ENCODE assay signal across 16 mouse cellular contexts in genomic region chr14:119544596-119544995, GRCm38 (mm10).
DNase-seq lines count a peak whose midpoint lies in the region; ATAC-seq lines count a peak whose summit lies in the region.
"Had no signal": no experiment of that assay in that cellular context is flagged by ENCODE, and none has a peak within 500 bp of the region (broad histone marks: within the 10 kb centered on the region; RNA-seq: fewer than 3 reads in every experiment).

No protein-coding gene starts in this region.

- H3K27me3 ChIP-seq in heart, embryonic 11.5 days (ENCODE audit: control insufficient read depth, insufficient read depth, low read length): no peaks in the 10 kb centered on the region
- no peaks in the 10 kb centered on the region for H3K27me3 ChIP-seq in midbrain, embryonic 11.5 days (ENCODE audit: control insufficient read depth, insufficient read depth, low read length)
- H3K27me3 ChIP-seq in midbrain, embryonic 15.5 days (replicated peaks): no peaks in the 10 kb centered on the region
- H3K27me3 ChIP-seq: embryonic facial prominence, embryonic 12.5 days; forebrain, embryonic 15.5 days; heart, embryonic 12.5 days had no signal

- no peaks in the 10 kb centered on the region for H3K9me3 ChIP-seq in heart, embryonic 11.5 days (replicated peaks; ENCODE audit: control insufficient read depth, low read length)
- no peaks in the 10 kb centered on the region for H3K9me3 ChIP-seq in midbrain, embryonic 11.5 days (ENCODE audit: control insufficient read depth, low read length)
- no peaks in the 10 kb centered on the region for H3K9me3 ChIP-seq in midbrain, embryonic 15.5 days
- H3K9me3 ChIP-seq: embryonic facial prominence, embryonic 12.5 days; forebrain, embryonic 15.5 days; heart, embryonic 12.5 days; hindbrain, embryonic 13.5 days had no signal

- no peaks in the 10 kb centered on the region for H3K4me1 ChIP-seq in heart, embryonic 11.5 days (ENCODE audit: control insufficient read depth, insufficient read depth, low read length)
- no peaks in the 10 kb centered on the region for H3K4me1 ChIP-seq in midbrain, embryonic 11.5 days (ENCODE audit: control insufficient read depth, insufficient read depth, low read length)
- no peaks in the 10 kb centered on the region for H3K4me1 ChIP-seq in midbrain, embryonic 15.5 days
- H3K4me1 ChIP-seq: embryonic facial prominence, embryonic 12.5 days; forebrain, embryonic 15.5 days; heart, embryonic 12.5 days; hindbrain, embryonic 13.5 days had no signal

- H3K4me2 ChIP-seq in heart, embryonic 11.5 days: no peak overlapping the region
- no peak overlapping the region for H3K4me2 ChIP-seq in midbrain, embryonic 11.5 days
- no peak overlapping the region for H3K4me2 ChIP-seq in midbrain, embryonic 15.5 days
- H3K4me2 ChIP-seq: embryonic facial prominence, embryonic 12.5 days; forebrain, embryonic 15.5 days; heart, embryonic 12.5 days; hindbrain, embryonic 13.5 days had no signal

- ATAC-seq in heart, embryonic 11.5 days (replicated peaks; ENCODE audit: insufficient number of reproducible peaks, low FRiP score, low TSS enrichment): no peak
- no peak for ATAC-seq in midbrain, embryonic 11.5 days (ENCODE audit: low FRiP score)
- ATAC-seq in midbrain, embryonic 15.5 days (replicated peaks): no peak
- ATAC-seq: forebrain, embryonic 15.5 days; hindbrain, postnatal 0 days had no signal

- no peak overlapping the region for H3K9ac ChIP-seq in heart, embryonic 11.5 days (ENCODE audit: low read depth, low read length)
- no peak overlapping the region for H3K9ac ChIP-seq in midbrain, embryonic 11.5 days (ENCODE audit: low read length)
- no peak overlapping the region for H3K9ac ChIP-seq in midbrain, embryonic 15.5 days
- H3K9ac ChIP-seq: embryonic facial prominence, embryonic 12.5 days; forebrain, embryonic 15.5 days; heart, embryonic 12.5 days; hindbrain, embryonic 13.5 days had no signal

- H3K36me3 ChIP-seq in heart, embryonic 11.5 days (ENCODE audit: control insufficient read depth, insufficient read depth, low read length): no peaks in the 10 kb centered on the region
- H3K36me3 ChIP-seq in midbrain, embryonic 11.5 days (ENCODE audit: control insufficient read depth, insufficient read depth, low read length): no peaks in the 10 kb centered on the region
- H3K36me3 ChIP-seq in midbrain, embryonic 15.5 days (replicated peaks): no peaks in the 10 kb centered on the region
- H3K36me3 ChIP-seq: embryonic facial prominence, embryonic 12.5 days; forebrain, embryonic 15.5 days; heart, embryonic 12.5 days; hindbrain, embryonic 13.5 days had no signal

- no peak overlapping the region for H3K4me3 ChIP-seq in heart, embryonic 11.5 days (ENCODE audit: low read depth, low read length)
- H3K4me3 ChIP-seq in midbrain, embryonic 11.5 days (ENCODE audit: low read depth, low read length): no peak overlapping the region
- no peak overlapping the region for H3K4me3 ChIP-seq in midbrain, embryonic 15.5 days
- H3K4me3 ChIP-seq: embryonic facial prominence, embryonic 12.5 days; forebrain, embryonic 15.5 days; heart, embryonic 12.5 days; hindbrain, embryonic 13.5 days had no signal

- DNase-seq in cerebellum, postnatal 10 days: peak; percentile 38 to 61
- no peak for DNase-seq in cerebellum, adult 18-20 months
- DNase-seq in heart, adult 8-10 months (ENCODE audit: low spot score): peak; percentile 3
- DNase-seq in midbrain, embryonic 11.5 days (ENCODE audit: low spot score, missing footprints): peak; percentile 2
- DNase-seq: cerebellum, adult 11-12 months; cerebellum, postnatal 25 days; gastrocnemius, postnatal 36 days; kidney, adult 11 months; kidney, adult 9 months had no signal

- H3K27ac ChIP-seq in heart, embryonic 11.5 days (ENCODE audit: low read depth, low read length): no peak overlapping the region
- no peak overlapping the region for H3K27ac ChIP-seq in midbrain, embryonic 11.5 days (ENCODE audit: low read depth, low read length)
- no peak overlapping the region for H3K27ac ChIP-seq in midbrain, embryonic 15.5 days
- H3K27ac ChIP-seq: embryonic facial prominence, embryonic 12.5 days; forebrain, embryonic 15.5 days; hindbrain, embryonic 13.5 days; hindbrain, postnatal 0 days had no signal

- 69% methylated on average over 3 of the region's 3 CpGs for WGBS in heart, embryonic 11.5 days (ENCODE audit: insufficient replicate concordance)
- WGBS in midbrain, embryonic 11.5 days: 84% methylated on average over 3 of the region's 3 CpGs
- 82% methylated on average over 3 of the region's 3 CpGs for WGBS in midbrain, embryonic 15.5 days

Comparison
In these comparisons a context has a peak if more than half of its experiments do, and no peak if none do; other contexts are left out.
1. DNase-seq: peak in cerebellum, postnatal 10 days (2 of 2), heart, adult 8-10 months (single experiment) and midbrain, embryonic 11.5 days (single experiment); none in cerebellum, adult 18-20 months (0 of 2).